Mouse (Mus musculus): ENCODE measurements around the gene Rem1.

GRCm38 (mm10) chr2:152622151-152622550 is 4.6 kb upstream of the Rem1 start:
- TF ChIP-seq ZC3H11A (IDR thresholded peaks at IDR 0.05; ENCODE audit: borderline replicate concordance, low read depth, low read length) (no peak), ZNF384 (IDR thresholded peaks at IDR 0.05; ENCODE audit: low read depth, low read length) (no peak), MAFK (IDR thresholded peaks at IDR 0.05; ENCODE audit: insufficient read depth, low read depth, low read length) (no peak)
